8 mouse cellular contexts compared by ENCODE assay signal in the genomic region with DNA sequence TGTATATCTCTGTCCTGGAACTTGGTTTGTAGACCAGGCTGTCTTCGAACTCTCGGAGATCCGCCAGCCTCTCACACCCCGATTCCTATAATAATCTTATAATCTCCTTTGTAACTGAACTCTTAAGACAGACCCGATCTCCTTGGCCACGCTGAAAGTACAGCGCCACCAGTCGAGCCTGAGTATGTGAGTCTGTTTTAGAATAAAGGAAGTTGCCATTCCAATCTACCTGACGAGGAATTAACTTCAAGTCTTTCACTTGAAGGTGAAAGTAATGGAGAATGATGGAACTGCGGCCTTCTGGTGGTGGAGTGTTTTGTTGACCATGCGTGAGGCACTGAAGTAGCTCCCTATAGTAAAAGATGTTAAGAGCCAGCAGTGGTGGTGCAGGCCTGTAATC. TPM values are rescaled to one million over a fixed set of nuclear protein-coding genes. Genes with fewer than 3 reads are reported as not detected.
DNase-seq lines count a peak whose midpoint lies in the region; ATAC-seq and TF ChIP-seq lines count a peak whose summit lies in the region.

No protein-coding gene starts in this region.

- no peak for TF ChIP-seq EP300 in stomach, postnatal 0 days (optimal IDR thresholded peaks at IDR 0.05)

- DNase-seq in lung, embryonic 14.5 days = peak; percentile 38
- DNase-seq in lung, adult 2 months = no peak
- DNase-seq in stomach, postnatal 0 days (ENCODE audit: low spot score) = no peak

- ATAC-seq in lung, embryonic 14.5 days (ENCODE audit: insufficient read depth) = no peak
- ATAC-seq in hindbrain, embryonic 13.5 days (ENCODE audit: low FRiP score) = no peak
- ATAC-seq in liver, embryonic 12.5 days = no peak
- ATAC-seq in stomach, postnatal 0 days (ENCODE audit: low FRiP score, low TSS enrichment) = no peak
- ATAC-seq in inflammation-experienced regulatory T-cells, adult 6 months = no peak
- ATAC-seq in cerebellum, adult (ENCODE audit: insufficient number of reproducible peaks, low FRiP score, low TSS enrichment) = no peak

- no peak for TF ChIP-seq POLR2A in lung, adult 2 months (IDR thresholded peaks at IDR 0.05; ENCODE audit: borderline replicate concordance, extremely low read depth, low read depth, low read length)
- TF ChIP-seq POLR2A in cortical plate, adult 2 months (IDR thresholded peaks at IDR 0.05; ENCODE audit: extremely low read depth, insufficient read depth, low read length) = no peak

- H3K4me3 ChIP-seq in lung, embryonic 14.5 days (ENCODE audit: low read depth, low read length) = peak overlapping the region; percentile 97
- no peak overlapping the region for H3K4me3 ChIP-seq in lung, adult 2 months (replicated peaks; ENCODE audit: extremely low read depth, low read depth, low read length)
- peak overlapping the region; percentile 84 for H3K4me3 ChIP-seq in cortical plate, adult 2 months (ENCODE audit: insufficient read depth, low read length)
- peak overlapping the region; percentile 98 for H3K4me3 ChIP-seq in hindbrain, embryonic 13.5 days
- peak overlapping the region; percentile 88 for H3K4me3 ChIP-seq in liver, embryonic 12.5 days
- H3K4me3 ChIP-seq in stomach, postnatal 0 days (ENCODE audit: low read depth, low read length) = peak overlapping the region; percentile 92

- H3K4me2 ChIP-seq in lung, embryonic 14.5 days = peak overlapping the region; percentile 94
- peak overlapping the region; percentile 95 for H3K4me2 ChIP-seq in hindbrain, embryonic 13.5 days
- H3K4me2 ChIP-seq in liver, embryonic 12.5 days = peak overlapping the region; percentile 94
- peak overlapping the region; percentile 84 for H3K4me2 ChIP-seq in stomach, postnatal 0 days (replicated peaks; ENCODE audit: low read depth)

- H3K9me3 ChIP-seq in lung, embryonic 14.5 days (ENCODE audit: low read depth, low read length) = no peaks in the 10 kb centered on the region
- 0 out of 2 replicates have a peak, but pooled peaks cover 3% of the 10 kb centered on the region for H3K9me3 ChIP-seq in hindbrain, embryonic 13.5 days
- H3K9me3 ChIP-seq in liver, embryonic 12.5 days (replicated peaks) = no peaks in the 10 kb centered on the region
- H3K9me3 ChIP-seq in stomach, postnatal 0 days (ENCODE audit: control insufficient read depth, low read length) = no peaks in the 10 kb centered on the region

- WGBS in lung, embryonic 14.5 days = 28% methylated on average over 11 of the region's 11 CpGs
- WGBS in lung, adult 2 months = 32% methylated on average over 11 of the region's 11 CpGs
- WGBS in hindbrain, embryonic 13.5 days = 32% methylated on average over 11 of the region's 11 CpGs
- 38% methylated on average over 11 of the region's 11 CpGs for WGBS in liver, embryonic 12.5 days (ENCODE audit: insufficient replicate concordance)
- WGBS in stomach, postnatal 0 days = 24% methylated on average over 11 of the region's 11 CpGs

- no peak for TF ChIP-seq CTCF in lung, embryonic 14.5 days (IDR thresholded peaks at IDR 0.05; ENCODE audit: low read depth)
- TF ChIP-seq CTCF in lung, adult 2 months (IDR thresholded peaks at IDR 0.05; ENCODE audit: insufficient read depth, low read length) = no peak
- TF ChIP-seq CTCF in cortical plate, adult 2 months (IDR thresholded peaks at IDR 0.05; ENCODE audit: extremely low read depth, insufficient read depth, low read length) = no peak
- TF ChIP-seq CTCF in stomach, postnatal 0 days (IDR thresholded peaks at IDR 0.05; ENCODE audit: low read depth) = peak; percentile 31

- no peaks in the 10 kb centered on the region for H3K27me3 ChIP-seq in lung, embryonic 14.5 days (ENCODE audit: insufficient read depth, low read length)
- H3K27me3 ChIP-seq in hindbrain, embryonic 13.5 days = no peaks in the 10 kb centered on the region
- no peaks in the 10 kb centered on the region for H3K27me3 ChIP-seq in liver, embryonic 12.5 days (replicated peaks)
- no peaks in the 10 kb centered on the region for H3K27me3 ChIP-seq in stomach, postnatal 0 days (ENCODE audit: control insufficient read depth, insufficient read depth, low read length)

- peak overlapping the region; percentile 76 for H3K27ac ChIP-seq in lung, embryonic 14.5 days (ENCODE audit: low read depth)
- no peak overlapping the region for H3K27ac ChIP-seq in cortical plate, adult 2 months (ENCODE audit: insufficient read depth, low read length)
- H3K27ac ChIP-seq in hindbrain, embryonic 13.5 days = peak overlapping the region; percentile 89; the same call in 1 of the 2 replicates
- peak overlapping the region; percentile 48 for H3K27ac ChIP-seq in liver, embryonic 12.5 days
- peak overlapping the region; percentile 18; the same call in 1 of the 2 replicates for H3K27ac ChIP-seq in stomach, postnatal 0 days (replicated peaks)

- H3K9ac ChIP-seq in lung, embryonic 14.5 days = peak overlapping the region; percentile 92
- peak overlapping the region; percentile 94 for H3K9ac ChIP-seq in hindbrain, embryonic 13.5 days
- H3K9ac ChIP-seq in liver, embryonic 12.5 days = peak overlapping the region; percentile 82
- peak overlapping the region; percentile 62 for H3K9ac ChIP-seq in stomach, postnatal 0 days (ENCODE audit: low read length)

- peaks cover 25% of the 10 kb centered on the region for H3K36me3 ChIP-seq in lung, embryonic 14.5 days (ENCODE audit: insufficient read depth)
- H3K36me3 ChIP-seq in hindbrain, embryonic 13.5 days = peaks cover 26% of the 10 kb centered on the region
- H3K36me3 ChIP-seq in liver, embryonic 12.5 days = peaks cover 28% of the 10 kb centered on the region
- H3K36me3 ChIP-seq in stomach, postnatal 0 days (ENCODE audit: control insufficient read depth, insufficient read depth, low read length) = peaks cover 10% of the 10 kb centered on the region; the same call in 1 of the 2 replicates

- 0 out of 2 replicates have a peak, but pooled peaks cover 5% of the 10 kb centered on the region for H3K4me1 ChIP-seq in lung, embryonic 14.5 days (ENCODE audit: insufficient read depth)
- peaks cover 8% of the 10 kb centered on the region; the same call in 1 of the 2 replicates for H3K4me1 ChIP-seq in lung, adult 2 months (ENCODE audit: control insufficient read depth, insufficient read depth, low read length)
- H3K4me1 ChIP-seq in cortical plate, adult 2 months (ENCODE audit: control insufficient read depth, insufficient read depth, low read length) = peaks cover 3% of the 10 kb centered on the region; the same call in 1 of the 2 replicates
- H3K4me1 ChIP-seq in hindbrain, embryonic 13.5 days (replicated peaks) = peaks cover 18% of the 10 kb centered on the region
- peaks cover 20% of the 10 kb centered on the region for H3K4me1 ChIP-seq in liver, embryonic 12.5 days
- H3K4me1 ChIP-seq in stomach, postnatal 0 days (replicated peaks; ENCODE audit: control insufficient read depth, insufficient read depth) = no peaks in the 10 kb centered on the region

RNA-seq across cellular contexts. Expression of a gene that starts 0.8 kb away (rescaled TPM):
- 52.1 and 60.3 TPM in 2 replicates for polyA plus RNA-seq in lung, embryonic 14.5 days (2014; fragmentation: Nextera tagmentation; extraction: Ambion mirVana)
- polyA plus RNA-seq in lung, adult 2 months (2012; rRNA removed) = 8.9 and 11.0 TPM in 2 replicates
- 35.0 and 36.0 TPM in 2 replicates for polyA plus RNA-seq in cortical plate, adult 2 months (2012; rRNA removed)
- polyA plus RNA-seq in hindbrain, embryonic 13.5 days (2015; fragmentation: Nextera tagmentation; extraction: Ambion mirVana) = 66.5 and 67.9 TPM in 2 replicates
- 36.3 and 41.3 TPM in 2 replicates for polyA plus RNA-seq in liver, embryonic 12.5 days (2016; fragmentation: Nextera tagmentation; extraction: Ambion mirVana)
- 30.6 and 34.1 TPM in 2 replicates for polyA plus RNA-seq in stomach, postnatal 0 days (2015; fragmentation: Nextera tagmentation; extraction: Ambion mirVana)
- 10 to 100 TPM; 40.9 to 48.3 (median 45.5) TPM for polyA plus RNA-seq in inflammation-experienced regulatory T-cells, adult 6 months (2017; shearing (Covaris generic))

RNA-seq across cellular contexts. Expression of a gene that starts 29.0 kb away (rescaled TPM):
- 7.0 and 7.1 TPM in 2 replicates for polyA plus RNA-seq in lung, embryonic 14.5 days (2014; fragmentation: Nextera tagmentation; extraction: Ambion mirVana)
- 39.2 and 51.0 TPM in 2 replicates for polyA plus RNA-seq in lung, adult 2 months (2012; rRNA removed)
- 54.6 and 73.6 TPM in 2 replicates for polyA plus RNA-seq in cortical plate, adult 2 months (2012; rRNA removed)
- 33.5 and 34.0 TPM in 2 replicates for polyA plus RNA-seq in hindbrain, embryonic 13.5 days (2015; fragmentation: Nextera tagmentation; extraction: Ambion mirVana)
- 4.4 and 6.7 TPM in 2 replicates for polyA plus RNA-seq in liver, embryonic 12.5 days (2016; fragmentation: Nextera tagmentation; extraction: Ambion mirVana)
- 6.7 and 7.2 TPM in 2 replicates for polyA plus RNA-seq in stomach, postnatal 0 days (2015; fragmentation: Nextera tagmentation; extraction: Ambion mirVana)
- polyA plus RNA-seq in inflammation-experienced regulatory T-cells, adult 6 months (2017; shearing (Covaris generic)) = 10 to 100 TPM; 55.8 to 72.0 (median 64.8) TPM

RNA-seq across cellular contexts. Expression of a gene that starts 46.8 kb away (rescaled TPM):
- 5.7 and 5.9 TPM in 2 replicates for polyA plus RNA-seq in lung, embryonic 14.5 days (2014; fragmentation: Nextera tagmentation; extraction: Ambion mirVana)
- polyA plus RNA-seq in lung, adult 2 months (2012; rRNA removed) = 11.5 and 12.6 TPM in 2 replicates
- polyA plus RNA-seq in cortical plate, adult 2 months (2012; rRNA removed) = 8.4 and 9.2 TPM in 2 replicates
- 22.2 and 25.5 TPM in 2 replicates for polyA plus RNA-seq in hindbrain, embryonic 13.5 days (2015; fragmentation: Nextera tagmentation; extraction: Ambion mirVana)
- 2.6 and 3.1 TPM in 2 replicates for polyA plus RNA-seq in liver, embryonic 12.5 days (2016; fragmentation: Nextera tagmentation; extraction: Ambion mirVana)
- polyA plus RNA-seq in stomach, postnatal 0 days (2015; fragmentation: Nextera tagmentation; extraction: Ambion mirVana) = 0.92 and 1.1 TPM in 2 replicates
- polyA plus RNA-seq in inflammation-experienced regulatory T-cells, adult 6 months (2017; shearing (Covaris generic)) = under 1 TPM in 1 of 3 experiments, not detected in 2; 0.24 TPM
